Mouse (Mus musculus): ENCODE measurements at regions not wholly inside any gene's neighbourhood (a gene's known extent, or its start where the extent isn't known, plus 50 kb on each side); places are given as distances from the start of the nearest gene placed in this dataset.

- DNase-seq (ENCODE audit: low spot score) (no peak), ATAC-seq (ENCODE audit: insufficient number of reproducible peaks, low FRiP score, low TSS enrichment, low read depth) (no peak)
- Histone ChIP-seq H3K4me1 (ENCODE audit: control insufficient read depth, insufficient read depth, low read length) (peaks cover 3% of the 10 kb centered on the region; the same call in 1 of the 2 replicates), H3K27me3 (ENCODE audit: control insufficient read depth, insufficient read depth, low read length) (no peaks in the 10 kb centered on the region), H3K4me3 (ENCODE audit: low read depth, low read length) (no peak overlapping the region), H3K4me2 (ENCODE audit: low read depth, severe bottlenecking) (no peak overlapping the region), H3K27ac (replicated peaks; ENCODE audit: low read depth, low read length) (no peak overlapping the region), H3K9ac (ENCODE audit: low read length) (no peak overlapping the region), H3K36me3 (ENCODE audit: control insufficient read depth, insufficient read depth, low read length) (no peaks in the 10 kb centered on the region), H3K9me3 (ENCODE audit: control insufficient read depth, low read length) (no peaks in the 10 kb centered on the region)
- 86% methylated on average over 6 of the region's 6 CpGs for WGBS
Measured at GRCm38 (mm10) chr14:67133221-67133620, 1124.2 kb upstream of the Gulo start.

GRCm38 (mm10) chr14:67127118-67127517 is 1118.1 kb upstream of the Gulo start:
- H3K36me3 ChIP-seq (ENCODE audit: control insufficient read depth, insufficient read depth, low read length): no peaks in the 10 kb centered on the region
- no peaks in the 10 kb centered on the region for H3K9me3 ChIP-seq (ENCODE audit: control insufficient read depth, low read length)
- H3K4me1 ChIP-seq (ENCODE audit: control insufficient read depth, insufficient read depth, low read length): no peaks in the 10 kb centered on the region
- WGBS: 82% methylated on average over 7 of the region's 7 CpGs
- H3K4me3 ChIP-seq (ENCODE audit: low read depth, low read length): no peak overlapping the region
- no peaks in the 10 kb centered on the region for H3K27me3 ChIP-seq (ENCODE audit: control insufficient read depth, insufficient read depth, low read length)
- H3K4me2 ChIP-seq (ENCODE audit: low read depth, severe bottlenecking): no peak overlapping the region
- H3K9ac ChIP-seq (ENCODE audit: low read length): no peak overlapping the region
- no peak overlapping the region for H3K27ac ChIP-seq (replicated peaks; ENCODE audit: low read depth, low read length)
- no peak for DNase-seq (ENCODE audit: low spot score)
- no peak for ATAC-seq (ENCODE audit: insufficient number of reproducible peaks, low FRiP score, low TSS enrichment, low read depth)

GRCm38 (mm10) chr14:67126254-67126653 is 1117.2 kb upstream of the Gulo start:
- H3K36me3 ChIP-seq (ENCODE audit: control insufficient read depth, insufficient read depth, low read length): no peaks in the 10 kb centered on the region
- H3K4me1 ChIP-seq (ENCODE audit: control insufficient read depth, insufficient read depth, low read length): no peaks in the 10 kb centered on the region
- WGBS: 42% methylated on average over 6 of the region's 6 CpGs
- H3K4me2 ChIP-seq (ENCODE audit: low read depth, severe bottlenecking): no peak overlapping the region
- ATAC-seq (ENCODE audit: insufficient number of reproducible peaks, low FRiP score, low TSS enrichment, low read depth): no peak
- no peak for DNase-seq (ENCODE audit: low spot score)
- no peak overlapping the region for H3K4me3 ChIP-seq (ENCODE audit: low read depth, low read length)
- H3K27ac ChIP-seq (replicated peaks; ENCODE audit: low read depth, low read length): no peak overlapping the region
- H3K9me3 ChIP-seq (ENCODE audit: control insufficient read depth, low read length): no peaks in the 10 kb centered on the region
- H3K27me3 ChIP-seq (ENCODE audit: control insufficient read depth, insufficient read depth, low read length): no peaks in the 10 kb centered on the region
- no peak overlapping the region for H3K9ac ChIP-seq (ENCODE audit: low read length)

GRCm38 (mm10) chr14:67123300-67123699 is 1114.3 kb upstream of the Gulo start:
- no peak overlapping the region for H3K9ac ChIP-seq (ENCODE audit: low read length)
- ATAC-seq (ENCODE audit: insufficient number of reproducible peaks, low FRiP score, low TSS enrichment, low read depth) (no peak), DNase-seq (ENCODE audit: low spot score) (no peak)
- H3K27ac ChIP-seq (replicated peaks; ENCODE audit: low read depth, low read length): no peak overlapping the region
- H3K9me3 ChIP-seq (ENCODE audit: control insufficient read depth, low read length): no peaks in the 10 kb centered on the region
- 85% methylated on average over 7 of the region's 7 CpGs for WGBS
- no peaks in the 10 kb centered on the region for H3K27me3 ChIP-seq (ENCODE audit: control insufficient read depth, insufficient read depth, low read length)
- no peak overlapping the region for H3K4me3 ChIP-seq (ENCODE audit: low read depth, low read length)
- H3K4me1 ChIP-seq (ENCODE audit: control insufficient read depth, insufficient read depth, low read length): no peaks in the 10 kb centered on the region
- no peak overlapping the region for H3K4me2 ChIP-seq (ENCODE audit: low read depth, severe bottlenecking)
- no peaks in the 10 kb centered on the region for H3K36me3 ChIP-seq (ENCODE audit: control insufficient read depth, insufficient read depth, low read length)
